Mouse (Mus musculus): ENCODE measurements around the gene Cpne8.

- TF ChIP-seq GATA1 (IDR thresholded peaks at IDR 0.05; ENCODE audit: borderline replicate concordance, low read length) (no peak), FLI1 (IDR thresholded peaks at IDR 0.05; ENCODE audit: low read length) (no peak)
These were observed 32.9 kb downstream of the Cpne8 start for GRCm38 (mm10) chr15:90646326-90646725.
